Mouse (Mus musculus): ENCODE measurements around the gene Tbrg4.

DNA sequence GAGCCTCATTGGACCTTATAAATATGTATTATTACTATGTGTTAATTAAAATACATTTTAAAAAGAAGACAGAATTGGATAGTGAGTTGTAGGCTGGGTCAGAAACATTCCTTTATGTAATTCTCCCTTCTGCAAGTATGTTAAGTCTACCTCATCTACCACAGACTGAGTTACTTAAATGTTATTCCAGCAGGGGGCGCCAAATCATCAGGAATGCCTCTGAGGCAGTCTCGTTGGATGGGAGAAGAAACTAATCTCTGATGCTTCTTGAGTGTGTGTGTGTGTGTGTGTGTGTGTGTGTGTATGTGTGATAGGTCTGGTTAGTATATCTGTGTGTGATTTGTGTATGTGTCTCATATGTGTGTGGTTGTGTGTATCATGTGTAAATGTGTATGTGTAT is 29.0 kb upstream of the Tbrg4 start:
- TF ChIP-seq POLR2A (IDR thresholded peaks at IDR 0.05; ENCODE audit: control insufficient read depth, extremely low read depth, insufficient read depth, low read length, poor library complexity) = no peak
- no peak for TF ChIP-seq CTCF (IDR thresholded peaks at IDR 0.05; ENCODE audit: borderline replicate concordance, control insufficient read depth, extremely low read depth, insufficient read depth, low read length, poor library complexity)

Measured in thymus, adult 2 months (tissue).